10 mouse cellular contexts compared by ENCODE assay signal in genomic region chr12:24928051-24928748, GRCm38 (mm10). TPM values are rescaled to one million over a fixed set of nuclear protein-coding genes. Genes with fewer than 3 reads are reported as not detected.
DNase-seq lines count a peak whose midpoint lies in the region; ATAC-seq and TF ChIP-seq lines count a peak whose summit lies in the region.
"Had no signal": no experiment of that assay in that cellular context is flagged by ENCODE, and none has a peak within 500 bp of the region (broad histone marks: within the 10 kb centered on the region; RNA-seq: fewer than 3 reads in every experiment).

No protein-coding gene starts in this region.

- H3K4me1 ChIP-seq in heart, embryonic 14.5 days (ENCODE audit: control insufficient read depth in 2 of 2, insufficient read depth in 2 of 2, low read length in 2 of 2) = peaks cover 20 to 42% of the 10 kb centered on the region in 2 experiments
- H3K4me1 ChIP-seq in heart, adult 2 months (ENCODE audit: control insufficient read depth, insufficient read depth, low read length) = peaks cover 7% of the 10 kb centered on the region
- peaks cover 43% of the 10 kb centered on the region for H3K4me1 ChIP-seq in forebrain, embryonic 12.5 days
- H3K4me1 ChIP-seq in intestine, embryonic 16.5 days (ENCODE audit: control insufficient read depth, insufficient read depth, low read length) = peaks cover 6% of the 10 kb centered on the region; the same call in 1 of the 2 replicates
- peaks cover 47% of the 10 kb centered on the region for H3K4me1 ChIP-seq in midbrain, embryonic 13.5 days (replicated peaks)

- H3K9ac ChIP-seq in heart, embryonic 14.5 days (ENCODE audit: low read length) = no peak overlapping the region; the same call in 1 of the 2 replicates
- no peak overlapping the region for H3K9ac ChIP-seq in heart, adult 2 months (ENCODE audit: low read depth, low read length)
- H3K9ac ChIP-seq in forebrain, embryonic 12.5 days = no peak overlapping the region
- no peak overlapping the region for H3K9ac ChIP-seq in intestine, embryonic 16.5 days (ENCODE audit: low read depth, low read length)
- H3K9ac ChIP-seq in midbrain, embryonic 13.5 days (replicated peaks) = no peak overlapping the region
- H3K9ac ChIP-seq: liver, embryonic 15.5 days had no signal

- no peak for DNase-seq in heart, adult 2 months
- DNase-seq in adipocyte (ENCODE audit: low spot score) = no peak
- DNase-seq in testis, postnatal 10 days (ENCODE audit: low spot score) = no peak

- no peak for TF ChIP-seq EP300 in heart, adult 2 months (IDR thresholded peaks at IDR 0.05; ENCODE audit: insufficient read depth, low read depth, low read length)

- no peak for ATAC-seq in heart, embryonic 14.5 days (ENCODE audit: insufficient number of reproducible peaks, insufficient read depth, low FRiP score, low read depth)
- 0 out of 2 replicates have a peak, but pooled peaks have one; percentile 41 for ATAC-seq in forebrain, embryonic 12.5 days (ENCODE audit: low FRiP score)
- peak; percentile 59 for ATAC-seq in intestine, embryonic 16.5 days
- peak; percentile 74 for ATAC-seq in midbrain, embryonic 13.5 days
- no peak for ATAC-seq in granulocyte monocyte progenitor cell, adult 5-6 weeks (replicated peaks; ENCODE audit: poor library complexity, severe bottlenecking)

- no peaks in the 10 kb centered on the region for H3K79me2 ChIP-seq in heart, adult 2 months (replicated peaks; ENCODE audit: control insufficient read depth, insufficient read depth, low read length)

- peak overlapping the region; percentile 13 to 69; a peak in 3 of 4 replicates for H3K27ac ChIP-seq in heart, embryonic 14.5 days (replicated peaks in 1 of 2; ENCODE audit: control insufficient read depth in 1 of 2, insufficient read depth in 1 of 2, low read depth in 2 of 2, low read length in 2 of 2)
- H3K27ac ChIP-seq in heart, adult 2 months = no peak overlapping the region
- H3K27ac ChIP-seq in forebrain, embryonic 12.5 days = peak overlapping the region; percentile 57
- no peak overlapping the region for H3K27ac ChIP-seq in intestine, embryonic 16.5 days (ENCODE audit: low read length)
- H3K27ac ChIP-seq in midbrain, embryonic 13.5 days = peak overlapping the region; percentile 75
- H3K27ac ChIP-seq: liver, embryonic 15.5 days had no signal

- no peaks in the 10 kb centered on the region for H3K9me3 ChIP-seq in heart, embryonic 14.5 days (ENCODE audit: control insufficient read depth, low read length)
- H3K9me3 ChIP-seq in forebrain, embryonic 12.5 days = no peaks in the 10 kb centered on the region
- no peaks in the 10 kb centered on the region for H3K9me3 ChIP-seq in intestine, embryonic 16.5 days (ENCODE audit: control insufficient read depth, low read length)
- H3K9me3 ChIP-seq in midbrain, embryonic 13.5 days = no peaks in the 10 kb centered on the region
- H3K9me3 ChIP-seq: liver, embryonic 15.5 days had no signal

- no peaks in the 10 kb centered on the region for H3K27me3 ChIP-seq in heart, embryonic 14.5 days (ENCODE audit: control insufficient read depth, insufficient read depth, low read length)
- H3K27me3 ChIP-seq in heart, adult 2 months (ENCODE audit: control insufficient read depth, insufficient read depth, low read length) = no peaks in the 10 kb centered on the region
- H3K27me3 ChIP-seq in forebrain, embryonic 12.5 days = no peaks in the 10 kb centered on the region
- H3K27me3 ChIP-seq in intestine, embryonic 16.5 days (replicated peaks; ENCODE audit: control insufficient read depth, insufficient read depth, low read length) = no peaks in the 10 kb centered on the region
- no peaks in the 10 kb centered on the region for H3K27me3 ChIP-seq in midbrain, embryonic 13.5 days
- H3K27me3 ChIP-seq: CH12.LX had no signal

- intact Hi-C loops in heart, adult 2 months (cut with DNase I) = loop anchor here (5.0 kb wide), 1 partner anchor 41 kb away; no protein-coding TSS in a partner anchor

- TF ChIP-seq CTCF in heart, adult 2 months (IDR thresholded peaks at IDR 0.05) = no peak

- no peak for TF ChIP-seq POLR2A in heart, adult 2 months (IDR thresholded peaks at IDR 0.05; ENCODE audit: insufficient read depth, low read depth, low read length)

- H3K36me3 ChIP-seq in heart, embryonic 14.5 days (ENCODE audit: control insufficient read depth, insufficient read depth, low read length) = no peaks in the 10 kb centered on the region
- H3K36me3 ChIP-seq in heart, adult 2 months (ENCODE audit: control insufficient read depth, insufficient read depth, low read length) = no peaks in the 10 kb centered on the region
- H3K36me3 ChIP-seq in forebrain, embryonic 12.5 days (replicated peaks) = peaks cover 13% of the 10 kb centered on the region; the same call in 1 of the 2 replicates
- H3K36me3 ChIP-seq in intestine, embryonic 16.5 days (ENCODE audit: control insufficient read depth, insufficient read depth, low read length) = no peaks in the 10 kb centered on the region
- 0 out of 2 replicates have a peak, but pooled peaks cover 2% of the 10 kb centered on the region for H3K36me3 ChIP-seq in midbrain, embryonic 13.5 days
- H3K36me3 ChIP-seq: liver, embryonic 15.5 days had no signal

- 51% methylated on average over 18 of the region's 18 CpGs for WGBS in heart, embryonic 14.5 days
- 58% methylated on average over 18 of the region's 18 CpGs for WGBS in heart, adult 2 months
- 70% methylated on average over 18 of the region's 18 CpGs for WGBS in forebrain, embryonic 12.5 days
- 58% methylated on average over 18 of the region's 18 CpGs for WGBS in intestine, embryonic 16.5 days
- WGBS in midbrain, embryonic 13.5 days = 43% methylated on average over 18 of the region's 18 CpGs

- peak overlapping the region; percentile 9; the same call in 1 of the 2 replicates for H3K4me2 ChIP-seq in heart, embryonic 14.5 days (ENCODE audit: low read length)
- H3K4me2 ChIP-seq in forebrain, embryonic 12.5 days = no peak overlapping the region
- H3K4me2 ChIP-seq in intestine, embryonic 16.5 days (ENCODE audit: low read depth, low read length) = no peak overlapping the region
- H3K4me2 ChIP-seq in midbrain, embryonic 13.5 days (replicated peaks) = 0 out of 2 replicates have a peak overlapping the region, but pooled peaks have one; percentile 6
- H3K4me2 ChIP-seq: liver, embryonic 15.5 days had no signal

- no peak overlapping the region for H3K4me3 ChIP-seq in heart, embryonic 14.5 days (ENCODE audit: control insufficient read depth in 1 of 2, insufficient read depth in 1 of 2, low read depth in 1 of 2, low read length in 2 of 2)
- no peak overlapping the region for H3K4me3 ChIP-seq in heart, adult 2 months
- H3K4me3 ChIP-seq in forebrain, embryonic 12.5 days (replicated peaks) = no peak overlapping the region
- H3K4me3 ChIP-seq in intestine, embryonic 16.5 days (ENCODE audit: low read length) = no peak overlapping the region
- no peak overlapping the region for H3K4me3 ChIP-seq in midbrain, embryonic 13.5 days (replicated peaks)
- H3K4me3 ChIP-seq: liver, embryonic 15.5 days had no signal

RNA-seq across cellular contexts. Expression of gene Kidins220, which starts 46.5 kb away (rescaled TPM):
- 50.1 and 50.9 TPM in 2 replicates for polyA plus RNA-seq in heart, embryonic 14.5 days (2014; fragmentation: Nextera tagmentation; extraction: Ambion mirVana)
- total RNA-seq in heart, adult 2 months (2021) = 10 to 100 TPM; 68.4 TPM
- polyA plus RNA-seq in heart, adult 2 months (2012; rRNA removed) = 41.6 and 52.9 TPM in 2 replicates
- polyA plus RNA-seq in forebrain, embryonic 12.5 days (2016; fragmentation: Nextera tagmentation; extraction: Ambion mirVana) = 80.0 and 88.1 TPM in 2 replicates
- polyA plus RNA-seq in intestine, embryonic 16.5 days (2015; fragmentation: Nextera tagmentation; extraction: Ambion mirVana) = 19.1 and 21.6 TPM in 2 replicates
- polyA plus RNA-seq in midbrain, embryonic 13.5 days (2015; fragmentation: Nextera tagmentation; extraction: Ambion mirVana) = 130 and 134 TPM in 2 replicates
- total RNA-seq in granulocyte monocyte progenitor cell, adult 5-6 weeks (2014; fragmentation: Nextera tagmentation) = 31.0 and 34.2 TPM in 2 replicates
- total RNA-seq in granulocyte monocyte progenitor cell, adult 5-6 weeks (2017) = 40.0 and 64.8 TPM in 2 replicates

Comparison
In these comparisons a context has a peak if more than half of its experiments do, and no peak if none do; other contexts are left out.
1. H3K27ac ChIP-seq: peak in heart, embryonic 14.5 days (2 of 2), forebrain, embryonic 12.5 days (single experiment) and midbrain, embryonic 13.5 days (single experiment); none in heart, adult 2 months (single experiment) and intestine, embryonic 16.5 days (single experiment).
2. ATAC-seq: peak in forebrain, embryonic 12.5 days (single experiment), intestine, embryonic 16.5 days (single experiment) and midbrain, embryonic 13.5 days (single experiment); none in heart, embryonic 14.5 days (single experiment) and granulocyte monocyte progenitor cell, adult 5-6 weeks (single experiment).
3. H3K4me2 ChIP-seq: peak in heart, embryonic 14.5 days (single experiment) and midbrain, embryonic 13.5 days (single experiment); none in forebrain, embryonic 12.5 days (single experiment) and intestine, embryonic 16.5 days (single experiment).